Mouse (Mus musculus): ENCODE measurements around the gene Mybphl. TPM values are rescaled to one million over a fixed set of nuclear protein-coding genes. Genes with fewer than 3 reads are reported as not detected.

Mybphl gene
- polyA plus RNA-seq, 1 experiment: 16.6 TPM

- Histone ChIP-seq H3K4me3 (ENCODE audit: control insufficient read depth, insufficient read depth, low read length) (no peak overlapping the region), H3K4me1 (replicated peaks; ENCODE audit: control insufficient read depth, insufficient read depth, low read length) (peaks cover 3% of the 10 kb centered on the region; the same call in 1 of the 2 replicates), H3K27ac (ENCODE audit: control insufficient read depth, insufficient read depth, low read length) (no peak overlapping the region), H3K36me3 (ENCODE audit: control insufficient read depth, insufficient read depth, low read length) (no peaks in the 10 kb centered on the region), H3K27me3 (ENCODE audit: control insufficient read depth, insufficient read depth, low read length) (no peaks in the 10 kb centered on the region)
- 94% methylated on average over 9 of the region's 9 CpGs for WGBS
- no peak for DNase-seq
- TF ChIP-seq POLR2A (IDR thresholded peaks at IDR 0.05; ENCODE audit: control insufficient read depth, extremely low read depth, insufficient read depth, low read length, poor library complexity): no peak
- no peak for TF ChIP-seq CTCF (IDR thresholded peaks at IDR 0.05; ENCODE audit: borderline replicate concordance, control insufficient read depth, extremely low read depth, insufficient read depth, low read length, poor library complexity)
Measured at GRCm38 (mm10) chr3:108325521-108325920, 39.2 kb upstream of the Mybphl start.

- WGBS: 98% methylated on average over 8 of the region's 8 CpGs
Measured at GRCm38 (mm10) chr3:108327275-108327674, 37.4 kb upstream of the Mybphl start.

GRCm38 (mm10) chr3:108327916-108328315, 36.8 kb upstream of the Mybphl start:
- no peak for DNase-seq
- Histone ChIP-seq H3K4me1 (replicated peaks; ENCODE audit: control insufficient read depth, insufficient read depth, low read length) (peaks cover 3% of the 10 kb centered on the region; the same call in 1 of the 2 replicates), H3K36me3 (ENCODE audit: control insufficient read depth, insufficient read depth, low read length) (no peaks in the 10 kb centered on the region), H3K4me3 (ENCODE audit: control insufficient read depth, insufficient read depth, low read length) (no peak overlapping the region), H3K27ac (ENCODE audit: control insufficient read depth, insufficient read depth, low read length) (no peak overlapping the region), H3K27me3 (ENCODE audit: control insufficient read depth, insufficient read depth, low read length) (no peaks in the 10 kb centered on the region)
- WGBS: 89% methylated on average over 3 of the region's 3 CpGs
- TF ChIP-seq CTCF (IDR thresholded peaks at IDR 0.05; ENCODE audit: borderline replicate concordance, control insufficient read depth, extremely low read depth, insufficient read depth, low read length, poor library complexity) (no peak), POLR2A (IDR thresholded peaks at IDR 0.05; ENCODE audit: control insufficient read depth, extremely low read depth, insufficient read depth, low read length, poor library complexity) (no peak)

More at GRCm38 (mm10) chr3:108327275-108327674, 37.4 kb upstream of the Mybphl start:
- TF ChIP-seq CTCF (IDR thresholded peaks at IDR 0.05; ENCODE audit: borderline replicate concordance, control insufficient read depth, extremely low read depth, insufficient read depth, low read length, poor library complexity) (no peak), POLR2A (IDR thresholded peaks at IDR 0.05; ENCODE audit: control insufficient read depth, extremely low read depth, insufficient read depth, low read length, poor library complexity) (no peak)
- Histone ChIP-seq H3K4me1 (replicated peaks; ENCODE audit: control insufficient read depth, insufficient read depth, low read length) (peaks cover 3% of the 10 kb centered on the region; the same call in 1 of the 2 replicates), H3K27ac (ENCODE audit: control insufficient read depth, insufficient read depth, low read length) (no peak overlapping the region), H3K27me3 (ENCODE audit: control insufficient read depth, insufficient read depth, low read length) (no peaks in the 10 kb centered on the region), H3K4me3 (ENCODE audit: control insufficient read depth, insufficient read depth, low read length) (no peak overlapping the region), H3K36me3 (ENCODE audit: control insufficient read depth, insufficient read depth, low read length) (no peaks in the 10 kb centered on the region)
- no peak for DNase-seq

GRCm38 (mm10) chr3:108328441-108328841, 36.3 kb upstream of the Mybphl start:
- Histone ChIP-seq H3K27ac (ENCODE audit: control insufficient read depth, insufficient read depth, low read length) (no peak overlapping the region), H3K27me3 (ENCODE audit: control insufficient read depth, insufficient read depth, low read length) (no peaks in the 10 kb centered on the region), H3K36me3 (ENCODE audit: control insufficient read depth, insufficient read depth, low read length) (no peaks in the 10 kb centered on the region), H3K4me3 (ENCODE audit: control insufficient read depth, insufficient read depth, low read length) (no peak overlapping the region), H3K4me1 (replicated peaks; ENCODE audit: control insufficient read depth, insufficient read depth, low read length) (peaks cover 3% of the 10 kb centered on the region; the same call in 1 of the 2 replicates)
- DNase-seq: no peak
- TF ChIP-seq CTCF (IDR thresholded peaks at IDR 0.05; ENCODE audit: borderline replicate concordance, control insufficient read depth, extremely low read depth, insufficient read depth, low read length, poor library complexity) (no peak), POLR2A (IDR thresholded peaks at IDR 0.05; ENCODE audit: control insufficient read depth, extremely low read depth, insufficient read depth, low read length, poor library complexity) (no peak)
- WGBS: 51% methylated on average over 9 of the region's 9 CpGs

GRCm38 (mm10) chr3:108330812-108331211, 33.9 kb upstream of the Mybphl start:
- peaks cover 3% of the 10 kb centered on the region; the same call in 1 of the 2 replicates for H3K4me1 ChIP-seq (replicated peaks; ENCODE audit: control insufficient read depth, insufficient read depth, low read length)
- no peaks in the 10 kb centered on the region for H3K27me3 ChIP-seq (ENCODE audit: control insufficient read depth, insufficient read depth, low read length)
- no peaks in the 10 kb centered on the region for H3K36me3 ChIP-seq (ENCODE audit: control insufficient read depth, insufficient read depth, low read length)
- TF ChIP-seq CTCF (IDR thresholded peaks at IDR 0.05; ENCODE audit: borderline replicate concordance, control insufficient read depth, extremely low read depth, insufficient read depth, low read length, poor library complexity) (no peak), POLR2A (IDR thresholded peaks at IDR 0.05; ENCODE audit: control insufficient read depth, extremely low read depth, insufficient read depth, low read length, poor library complexity) (no peak)
- H3K4me3 ChIP-seq (ENCODE audit: control insufficient read depth, insufficient read depth, low read length): no peak overlapping the region
- no peak overlapping the region for H3K27ac ChIP-seq (ENCODE audit: control insufficient read depth, insufficient read depth, low read length)
- whole genome bisulfite sequencing: 96% methylated on average over 6 of the region's 6 CpGs
- DNase-seq: no peak

- Histone ChIP-seq H3K4me3 (ENCODE audit: control insufficient read depth, insufficient read depth, low read length) (no peak overlapping the region), H3K36me3 (ENCODE audit: control insufficient read depth, insufficient read depth, low read length) (no peaks in the 10 kb centered on the region), H3K4me1 (replicated peaks; ENCODE audit: control insufficient read depth, insufficient read depth, low read length) (no peaks in the 10 kb centered on the region), H3K27ac (ENCODE audit: control insufficient read depth, insufficient read depth, low read length) (no peak overlapping the region), H3K27me3 (ENCODE audit: control insufficient read depth, insufficient read depth, low read length) (no peaks in the 10 kb centered on the region)
- TF ChIP-seq POLR2A (IDR thresholded peaks at IDR 0.05; ENCODE audit: control insufficient read depth, extremely low read depth, insufficient read depth, low read length, poor library complexity) (no peak), CTCF (IDR thresholded peaks at IDR 0.05; ENCODE audit: borderline replicate concordance, control insufficient read depth, extremely low read depth, insufficient read depth, low read length, poor library complexity) (no peak)
- no peak for DNase-seq
- 95% methylated on average over 5 of the region's 5 CpGs for WGBS
Measured at GRCm38 (mm10) chr3:108336878-108337277, 27.8 kb upstream of the Mybphl start.

GRCm38 (mm10) chr3:108341040-108341439, 23.7 kb upstream of the Mybphl start:
- DNase-seq: no peak
- Histone ChIP-seq H3K27ac (ENCODE audit: control insufficient read depth, insufficient read depth, low read length) (no peak overlapping the region), H3K4me3 (ENCODE audit: control insufficient read depth, insufficient read depth, low read length) (no peak overlapping the region), H3K36me3 (ENCODE audit: control insufficient read depth, insufficient read depth, low read length) (no peaks in the 10 kb centered on the region), H3K27me3 (ENCODE audit: control insufficient read depth, insufficient read depth, low read length) (no peaks in the 10 kb centered on the region), H3K4me1 (replicated peaks; ENCODE audit: control insufficient read depth, insufficient read depth, low read length) (no peaks in the 10 kb centered on the region)
- WGBS: 98% methylated on average over 2 of the region's 2 CpGs
- TF ChIP-seq CTCF (IDR thresholded peaks at IDR 0.05; ENCODE audit: borderline replicate concordance, control insufficient read depth, extremely low read depth, insufficient read depth, low read length, poor library complexity): no peak
- no peak for TF ChIP-seq POLR2A (IDR thresholded peaks at IDR 0.05; ENCODE audit: control insufficient read depth, extremely low read depth, insufficient read depth, low read length, poor library complexity)
